Mouse (Mus musculus): ENCODE measurements at regions not wholly inside any gene's neighbourhood (a gene's known extent, or its start where the extent isn't known, plus 50 kb on each side); places are given as distances from the start of the nearest gene placed in this dataset.
A peak's percentile ranks its signal among the peaks of the same experiment; 100 is the strongest.

DNA sequence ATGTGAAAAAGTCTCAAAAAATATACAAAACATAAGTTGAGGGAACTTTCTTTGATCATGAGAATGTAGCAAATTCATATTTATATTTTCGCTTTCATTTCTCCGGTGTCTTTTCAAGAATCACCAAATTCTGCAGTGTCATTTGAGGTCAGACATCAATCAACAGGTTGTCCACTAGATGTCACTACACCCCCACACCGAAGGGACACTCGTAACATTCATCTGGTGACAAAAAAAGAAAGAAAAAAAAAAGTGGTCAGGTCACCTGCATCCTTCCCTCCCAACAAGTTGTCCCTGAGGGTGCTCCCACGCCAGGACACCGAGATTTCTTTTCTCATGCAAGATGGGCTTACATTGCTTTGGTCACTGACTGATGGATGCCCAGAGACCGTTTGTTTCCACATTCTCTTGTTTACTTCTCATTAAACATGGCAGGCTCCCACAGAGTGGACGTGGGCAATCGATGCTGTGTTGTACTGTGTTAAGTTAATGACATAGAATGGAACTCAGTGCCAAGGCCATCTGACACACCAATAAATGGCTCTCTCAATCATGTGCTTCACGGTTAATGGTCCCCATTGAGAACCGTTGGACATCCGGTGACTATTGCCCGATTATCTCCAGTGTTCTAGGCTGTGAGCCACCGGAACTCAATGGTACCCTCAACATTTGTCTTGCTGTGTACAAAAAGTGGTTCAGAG, 199.1 kb upstream of the Gadl1 start:
- peaks cover 12% of the 10 kb centered on the region; the same call in 1 of the 2 replicates for H3K4me1 ChIP-seq
- H3K27ac ChIP-seq, result no peak overlapping the region
- H3K4me3 ChIP-seq, result no peak overlapping the region
- H3K9me3 ChIP-seq, result no peaks in the 10 kb centered on the region
- 75% methylated on average over 14 of the region's 14 CpGs for WGBS
- H3K4me2 ChIP-seq, result no peak overlapping the region
- no peak overlapping the region for H3K9ac ChIP-seq
- no peaks in the 10 kb centered on the region for H3K36me3 ChIP-seq
- ATAC-seq (ENCODE audit: borderline replicate concordance, extremely low read depth, low FRiP score, low TSS enrichment), result no peak
- H3K27me3 ChIP-seq, result no peaks in the 10 kb centered on the region

DNA sequence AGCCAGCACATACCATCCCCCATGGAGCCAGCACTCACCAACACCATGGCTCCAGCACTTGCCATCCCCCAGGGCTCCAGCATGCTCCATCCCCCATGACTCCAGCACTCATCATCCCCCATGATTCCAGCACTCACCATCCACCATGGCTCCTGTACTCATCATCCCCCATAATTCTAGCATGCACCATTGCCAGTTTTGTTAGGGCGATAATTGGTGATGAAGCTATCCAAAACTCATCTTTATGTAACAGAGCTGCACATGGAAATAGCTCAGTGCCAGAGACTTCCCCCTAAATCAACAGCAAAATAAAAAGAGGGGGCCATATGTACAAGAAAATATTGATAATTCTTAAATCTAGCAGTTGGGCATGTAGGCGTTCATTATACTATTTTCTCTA, 188.9 kb upstream of the Gadl1 start:
- no peak for ATAC-seq (ENCODE audit: borderline replicate concordance, extremely low read depth, low FRiP score, low TSS enrichment)
- WGBS, result 93% methylated on average over 2 of the region's 2 CpGs

DNA sequence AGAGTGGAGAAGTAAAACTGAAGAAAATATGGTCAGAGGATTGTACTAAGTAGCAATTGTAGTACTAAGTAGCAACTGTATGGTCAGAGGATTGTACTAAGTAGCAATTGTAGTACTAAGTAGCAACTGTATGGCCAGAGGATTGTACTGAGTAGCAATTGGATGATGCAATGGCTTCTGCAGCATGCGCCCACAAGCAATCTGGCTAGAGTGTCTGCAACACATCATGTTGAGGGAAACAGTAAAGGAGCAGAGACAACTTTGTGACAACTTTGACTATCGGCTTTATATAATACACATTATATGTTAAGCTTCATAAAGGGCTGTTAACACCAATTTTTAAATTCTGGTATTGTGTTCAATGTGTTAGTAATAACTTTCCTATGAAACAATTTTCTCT, 188.4 kb upstream of the Gadl1 start:
- no peak for ATAC-seq (ENCODE audit: borderline replicate concordance, extremely low read depth, low FRiP score, low TSS enrichment)
- no peak overlapping the region for H3K27ac ChIP-seq
- H3K4me1 ChIP-seq, result no peaks in the 10 kb centered on the region
- H3K9ac ChIP-seq, result no peak overlapping the region
- no peak overlapping the region for H3K4me2 ChIP-seq
- WGBS, result 96% methylated on average over 2 of the region's 2 CpGs
- no peaks in the 10 kb centered on the region for H3K36me3 ChIP-seq
- H3K27me3 ChIP-seq, result no peaks in the 10 kb centered on the region
- H3K9me3 ChIP-seq, result no peaks in the 10 kb centered on the region
- H3K4me3 ChIP-seq, result no peak overlapping the region

More for the DNA sequence above, 188.9 kb upstream of the Gadl1 start:
- no peak overlapping the region for H3K9ac ChIP-seq
- no peak overlapping the region for H3K4me2 ChIP-seq
- H3K9me3 ChIP-seq, result no peaks in the 10 kb centered on the region
- no peaks in the 10 kb centered on the region for H3K27me3 ChIP-seq
- no peaks in the 10 kb centered on the region for H3K36me3 ChIP-seq
- H3K4me1 ChIP-seq, result no peaks in the 10 kb centered on the region
- H3K27ac ChIP-seq, result no peak overlapping the region
- H3K4me3 ChIP-seq, result no peak overlapping the region

DNA sequence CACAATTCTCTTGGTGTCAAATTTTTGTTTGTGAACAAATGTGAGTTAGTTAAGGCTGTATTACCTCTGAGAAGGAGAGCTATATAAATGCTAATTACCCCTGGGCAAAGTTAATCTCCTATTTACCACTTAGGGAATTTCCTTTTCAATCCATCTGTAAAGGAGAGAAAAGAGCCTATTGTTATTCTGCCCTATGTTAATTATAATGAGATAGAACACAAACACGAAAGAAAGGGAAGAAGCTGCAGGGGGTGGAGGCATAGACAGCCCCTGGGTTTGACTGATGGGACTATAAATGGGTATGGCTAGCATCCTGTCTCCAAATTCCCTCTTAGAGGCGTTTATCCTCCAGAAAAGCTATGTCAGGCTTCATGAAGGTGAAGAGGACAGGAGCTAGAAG, 185.2 kb upstream of the Gadl1 start:
- Histone ChIP-seq H3K4me1 (peaks cover 6% of the 10 kb centered on the region; the same call in 1 of the 2 replicates), H3K9ac (no peak overlapping the region), H3K4me2 (no peak overlapping the region), H3K27ac (no peak overlapping the region), H3K36me3 (no peaks in the 10 kb centered on the region), H3K27me3 (no peaks in the 10 kb centered on the region), H3K4me3 (no peak overlapping the region), H3K9me3 (no peaks in the 10 kb centered on the region)
- WGBS, result 40% methylated on average over 2 of the region's 2 CpGs
- no peak for ATAC-seq (ENCODE audit: borderline replicate concordance, extremely low read depth, low FRiP score, low TSS enrichment)

DNA sequence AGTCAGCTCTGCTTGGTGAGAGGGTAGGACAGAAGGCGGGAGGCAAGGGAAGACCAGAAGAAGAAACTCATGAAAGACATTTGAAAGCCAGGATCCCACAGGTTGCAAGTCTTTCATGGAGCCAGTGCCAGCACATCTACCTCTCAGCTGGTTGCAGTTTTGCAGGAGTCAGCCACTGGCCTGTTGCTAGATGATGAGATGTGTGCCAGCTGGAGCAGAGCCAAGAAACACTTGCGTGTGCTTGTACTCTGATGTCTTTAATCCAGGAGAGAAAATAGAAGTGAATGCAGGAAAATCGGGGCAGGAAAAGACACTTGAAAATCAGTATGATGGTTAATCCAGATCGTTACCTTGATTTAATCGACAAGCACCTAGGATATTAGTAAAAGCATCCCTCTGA, 181.9 kb upstream of the Gadl1 start:
- no peaks in the 10 kb centered on the region for H3K27me3 ChIP-seq
- no peak overlapping the region for H3K4me2 ChIP-seq
- no peak overlapping the region for H3K9ac ChIP-seq
- peaks cover 6% of the 10 kb centered on the region; the same call in 1 of the 2 replicates for H3K4me1 ChIP-seq
- ATAC-seq (ENCODE audit: borderline replicate concordance, extremely low read depth, low FRiP score, low TSS enrichment), result no peak
- H3K36me3 ChIP-seq, result no peaks in the 10 kb centered on the region
- H3K9me3 ChIP-seq, result no peaks in the 10 kb centered on the region
- H3K4me3 ChIP-seq, result no peak overlapping the region
- H3K27ac ChIP-seq, result no peak overlapping the region
- WGBS, result 56% methylated on average over 5 of the region's 5 CpGs

DNA sequence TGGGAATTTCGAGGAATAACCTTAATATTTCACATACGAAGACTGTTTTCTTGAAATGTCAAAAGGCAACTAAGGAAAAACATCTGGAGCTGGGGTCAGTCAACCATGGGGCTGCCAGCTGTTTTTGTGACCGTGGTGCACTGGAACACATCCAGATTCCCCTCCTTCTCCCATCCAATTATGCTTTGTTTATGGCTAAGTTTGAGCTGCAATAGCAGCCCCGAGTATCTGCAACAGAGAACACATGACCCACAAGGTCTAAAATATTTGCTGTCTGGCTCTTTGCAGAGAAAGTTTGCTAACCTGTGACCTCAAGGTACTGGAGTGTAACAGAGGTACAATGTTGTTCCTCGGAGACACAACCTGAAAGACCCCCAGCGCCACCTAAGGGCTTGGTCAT, 177.7 kb upstream of the Gadl1 start:
- Histone ChIP-seq H3K4me1 (peaks cover 6% of the 10 kb centered on the region; the same call in 1 of the 2 replicates), H3K36me3 (no peaks in the 10 kb centered on the region), H3K27ac (no peak overlapping the region), H3K27me3 (no peaks in the 10 kb centered on the region), H3K9me3 (no peaks in the 10 kb centered on the region), H3K4me3 (no peak overlapping the region), H3K9ac (no peak overlapping the region), H3K4me2 (no peak overlapping the region)
- 49% methylated on average over 6 of the region's 6 CpGs for WGBS
- peak; percentile 59 for ATAC-seq (ENCODE audit: borderline replicate concordance, extremely low read depth, low FRiP score, low TSS enrichment)

DNA sequence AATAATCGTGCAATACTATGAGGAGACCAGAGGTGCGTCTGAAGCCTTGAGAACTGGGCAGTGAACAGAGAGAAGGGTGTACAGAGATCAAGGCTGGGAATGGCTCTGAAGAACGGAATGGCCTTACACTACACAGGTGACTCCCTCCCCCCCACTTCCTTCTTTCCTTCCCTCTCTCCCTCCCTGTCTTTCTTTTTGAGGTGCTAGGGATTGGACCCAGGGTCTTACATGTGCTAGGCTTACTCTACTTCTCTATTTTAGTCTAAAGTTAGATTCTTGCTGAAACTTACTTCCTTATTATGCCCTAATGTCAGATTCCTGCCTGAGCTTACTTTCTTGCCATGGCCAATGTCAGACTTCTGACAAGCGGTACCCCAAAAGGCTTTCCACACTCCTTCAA, 176.2 kb upstream of the Gadl1 start:
- H3K4me2 ChIP-seq, result no peak overlapping the region
- no peaks in the 10 kb centered on the region for H3K36me3 ChIP-seq
- H3K27me3 ChIP-seq, result no peaks in the 10 kb centered on the region
- ATAC-seq (ENCODE audit: borderline replicate concordance, extremely low read depth, low FRiP score, low TSS enrichment), result no peak
- 91% methylated on average over 4 of the region's 4 CpGs for WGBS
- H3K9me3 ChIP-seq, result no peaks in the 10 kb centered on the region
- no peaks in the 10 kb centered on the region for H3K4me1 ChIP-seq
- no peak overlapping the region for H3K9ac ChIP-seq
- H3K4me3 ChIP-seq, result no peak overlapping the region
- H3K27ac ChIP-seq, result no peak overlapping the region

DNA sequence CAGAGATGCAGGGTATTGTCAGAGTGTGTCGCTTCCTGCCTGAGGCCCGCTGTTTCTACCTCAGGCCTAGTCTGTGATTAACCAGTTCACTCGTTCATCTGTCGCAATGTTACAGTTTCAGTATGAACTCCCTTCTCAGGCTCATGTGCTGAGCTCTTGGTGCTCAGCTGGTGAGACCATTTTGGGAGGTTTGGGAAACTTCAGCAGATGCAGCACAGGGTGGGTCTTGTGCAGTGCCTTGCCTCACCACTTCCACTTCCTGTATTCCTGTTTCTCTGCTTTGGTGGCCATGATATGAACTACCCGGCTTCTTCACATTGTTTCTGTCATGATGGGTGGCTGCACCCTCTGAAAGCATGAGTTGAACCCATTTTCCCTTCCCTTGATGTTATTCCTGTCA, 169.3 kb upstream of the Gadl1 start:
- Histone ChIP-seq H3K9ac (no peak overlapping the region), H3K4me3 (no peak overlapping the region), H3K27ac (no peak overlapping the region), H3K9me3 (no peaks in the 10 kb centered on the region), H3K4me2 (no peak overlapping the region), H3K4me1 (no peaks in the 10 kb centered on the region), H3K36me3 (no peaks in the 10 kb centered on the region), H3K27me3 (no peaks in the 10 kb centered on the region)
- WGBS, result 73% methylated on average over 5 of the region's 5 CpGs
- ATAC-seq (ENCODE audit: borderline replicate concordance, extremely low read depth, low FRiP score, low TSS enrichment), result no peak

DNA sequence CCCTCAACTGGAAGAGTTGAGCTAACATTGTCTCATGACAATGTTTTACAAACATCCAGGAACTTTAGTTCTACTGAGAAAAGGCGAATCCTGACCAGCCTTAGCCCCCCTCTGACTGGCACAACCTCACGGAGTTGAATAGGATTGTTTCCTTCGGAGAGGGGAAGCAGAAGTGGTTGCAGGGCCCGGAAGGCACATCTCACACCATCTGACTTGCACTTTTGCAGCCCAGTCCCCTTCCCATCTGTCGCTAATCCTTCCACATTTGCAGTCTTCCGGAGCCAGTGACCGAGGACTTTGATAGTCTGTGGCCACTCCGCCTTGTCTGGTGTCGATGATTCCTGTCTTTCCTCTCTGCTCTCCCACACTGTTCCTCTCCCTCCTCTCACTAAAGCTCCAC, 162.8 kb upstream of the Gadl1 start:
- no peaks in the 10 kb centered on the region for H3K27me3 ChIP-seq
- H3K36me3 ChIP-seq, result no peaks in the 10 kb centered on the region
- H3K4me2 ChIP-seq, result no peak overlapping the region
- no peaks in the 10 kb centered on the region for H3K9me3 ChIP-seq
- ATAC-seq (ENCODE audit: borderline replicate concordance, extremely low read depth, low FRiP score, low TSS enrichment), result no peak
- no peak overlapping the region for H3K9ac ChIP-seq
- H3K4me3 ChIP-seq, result no peak overlapping the region
- H3K27ac ChIP-seq, result no peak overlapping the region
- WGBS, result 58% methylated on average over 9 of the region's 9 CpGs
- H3K4me1 ChIP-seq, result no peaks in the 10 kb centered on the region

DNA sequence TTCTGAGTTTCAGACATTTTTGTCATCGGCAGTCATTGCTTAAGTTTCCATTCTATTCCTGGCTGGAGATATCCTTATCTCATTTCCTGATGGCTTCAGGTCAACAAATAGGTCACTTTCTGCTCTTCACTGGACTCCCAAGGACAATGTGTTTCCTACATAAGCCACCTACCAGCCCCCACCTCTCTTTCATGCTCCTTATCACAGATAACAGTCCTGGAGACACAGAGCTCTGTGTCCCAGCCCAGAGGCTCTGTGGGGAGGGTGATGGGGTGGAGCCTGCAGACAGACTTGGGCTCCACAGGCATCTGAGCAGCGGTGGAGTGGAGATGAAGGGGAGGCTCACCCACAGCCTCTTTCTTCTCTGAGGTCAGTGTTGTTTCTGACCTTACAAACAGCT, 148.8 kb upstream of the Gadl1 start:
- ATAC-seq (ENCODE audit: borderline replicate concordance, extremely low read depth, low FRiP score, low TSS enrichment), result no peak

DNA sequence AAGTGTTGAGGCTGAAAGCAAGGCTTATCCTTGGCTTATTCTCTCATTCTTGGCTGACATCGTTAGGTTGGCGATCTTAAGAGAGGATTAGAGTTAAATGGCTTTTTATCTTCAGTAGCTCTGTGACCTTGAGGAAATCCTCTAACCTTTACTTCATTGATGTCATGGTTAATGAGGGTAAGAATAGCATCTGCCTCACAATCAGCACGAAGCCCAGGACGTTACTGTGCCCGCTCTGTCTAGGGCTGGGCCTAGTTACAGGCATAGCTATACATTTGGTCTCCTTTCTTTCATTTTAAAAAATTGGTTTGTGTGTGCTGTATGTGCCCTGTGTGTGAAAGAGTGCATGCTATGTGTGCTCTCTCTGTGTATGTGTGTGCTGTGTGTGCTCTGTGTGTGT, 145.1 kb upstream of the Gadl1 start:
- 64% methylated on average over 5 of the region's 5 CpGs for WGBS
- H3K4me3 ChIP-seq, result no peak overlapping the region
- H3K36me3 ChIP-seq, result no peaks in the 10 kb centered on the region
- no peaks in the 10 kb centered on the region for H3K9me3 ChIP-seq
- H3K27ac ChIP-seq, result no peak overlapping the region
- H3K9ac ChIP-seq, result no peak overlapping the region
- peaks cover 8% of the 10 kb centered on the region for H3K4me1 ChIP-seq
- no peak overlapping the region for H3K4me2 ChIP-seq
- no peaks in the 10 kb centered on the region for H3K27me3 ChIP-seq
- ATAC-seq (ENCODE audit: borderline replicate concordance, extremely low read depth, low FRiP score, low TSS enrichment), result no peak

More for the DNA sequence above, 148.8 kb upstream of the Gadl1 start:
- Histone ChIP-seq H3K4me1 (peaks cover 8% of the 10 kb centered on the region), H3K4me2 (no peak overlapping the region), H3K27ac (no peak overlapping the region), H3K9ac (no peak overlapping the region), H3K4me3 (no peak overlapping the region), H3K36me3 (no peaks in the 10 kb centered on the region), H3K9me3 (no peaks in the 10 kb centered on the region), H3K27me3 (no peaks in the 10 kb centered on the region)
- 5% methylated on average over 2 of the region's 2 CpGs for WGBS

DNA sequence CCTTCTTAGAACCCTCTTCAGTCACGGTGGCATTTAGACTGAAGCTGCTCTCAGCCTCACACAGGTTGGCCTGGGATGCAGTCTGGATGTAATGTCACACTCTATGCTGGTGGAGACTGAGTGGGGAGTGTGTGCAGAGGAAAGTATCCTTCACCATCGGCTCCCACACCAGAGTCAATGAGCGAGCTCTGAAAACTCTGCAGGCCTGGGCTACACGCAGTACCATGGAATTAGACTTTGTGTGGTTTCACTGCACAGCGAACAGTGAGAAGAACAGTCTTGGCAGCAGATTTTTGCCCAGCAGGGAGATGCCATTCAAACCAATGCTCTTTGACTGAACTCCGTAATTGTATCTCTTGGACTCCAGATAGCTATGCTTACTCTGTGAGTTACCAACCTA, 142.8 kb upstream of the Gadl1 start:
- WGBS, result 87% methylated on average over 6 of the region's 6 CpGs
- Histone ChIP-seq H3K4me1 (no peaks in the 10 kb centered on the region), H3K4me2 (no peak overlapping the region), H3K4me3 (no peak overlapping the region), H3K27me3 (no peaks in the 10 kb centered on the region), H3K9me3 (no peaks in the 10 kb centered on the region), H3K36me3 (no peaks in the 10 kb centered on the region), H3K9ac (no peak overlapping the region), H3K27ac (no peak overlapping the region)
- ATAC-seq (ENCODE audit: borderline replicate concordance, extremely low read depth, low FRiP score, low TSS enrichment), result no peak

DNA sequence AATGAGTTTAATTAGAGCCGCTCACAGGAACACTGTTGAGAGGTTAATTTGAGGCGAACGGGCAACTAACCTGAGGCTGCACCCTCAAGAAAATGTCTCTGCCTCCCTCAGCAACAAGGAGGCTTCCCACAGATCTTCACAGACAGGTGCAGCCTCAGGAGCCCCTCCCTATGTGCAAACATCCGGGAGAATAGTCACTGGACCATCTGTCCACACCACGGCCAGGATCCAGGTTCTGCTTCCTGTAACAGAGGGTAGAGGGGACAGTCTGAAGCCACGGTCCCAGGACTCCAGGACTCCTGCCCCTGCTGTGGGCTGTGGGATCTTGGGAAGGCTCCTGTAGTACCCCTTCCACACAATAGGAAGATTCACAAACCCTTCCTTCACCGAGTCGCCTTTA, 134.1 kb upstream of the Gadl1 start:
- H3K9me3 ChIP-seq, result no peaks in the 10 kb centered on the region
- no peaks in the 10 kb centered on the region for H3K4me1 ChIP-seq
- H3K36me3 ChIP-seq, result no peaks in the 10 kb centered on the region
- no peaks in the 10 kb centered on the region for H3K27me3 ChIP-seq
- H3K4me3 ChIP-seq, result no peak overlapping the region
- WGBS, result 70% methylated on average over 8 of the region's 8 CpGs
- no peak overlapping the region for H3K4me2 ChIP-seq
- no peak overlapping the region for H3K27ac ChIP-seq
- no peak for ATAC-seq (ENCODE audit: borderline replicate concordance, extremely low read depth, low FRiP score, low TSS enrichment)
- no peak overlapping the region for H3K9ac ChIP-seq

All from lung, embryonic 15.5 days (tissue).